Mouse (Mus musculus) kidney, adult 2 months (tissue): ENCODE measurements around the gene Invs.

ENCODE experiments used
- CTCF ChIP-seq: fragments of 200-500 bp; conservative IDR thresholded peaks from 2 replicates; pipeline ENCODE4 v1.5.1; 2011; ENCODE audit warnings: low read depth, mild to moderate bottlenecking, control low read depth, low read length, moderate library complexity, mixed read lengths; ENCODE audit not compliant: insufficient read depth, insufficient read length
- POLR2A ChIP-seq: fragments of 200-500 bp; IDR thresholded peaks from one replicate; pipeline ENCODE4 v1.6.1; 2011; ENCODE audit warnings: low read depth, low read length, control low read depth

GRCm38 (mm10) chr4:48428054-48428453, 148.5 kb downstream of the Invs start:
- TF ChIP-seq CTCF (no peak), POLR2A (no peak)
